Mouse (Mus musculus) right cerebral cortex, adult 2 months (tissue): Measurements from ENCODE around the gene Hist2h4.
"Not testable (repeated sequence)": the region's sequence is repeated elsewhere in the genome, so short reads cannot be mapped to it uniquely, and the experiment has no call there.

Experiments
- DNase-seq, 2 experiments: peaks; one replicate each; pipeline ENCODE4 v3.0.0; 2021 to 2022; ENCODE audit warnings: low spot score in 2 of 2

The Hist2h4 gene

DNA sequence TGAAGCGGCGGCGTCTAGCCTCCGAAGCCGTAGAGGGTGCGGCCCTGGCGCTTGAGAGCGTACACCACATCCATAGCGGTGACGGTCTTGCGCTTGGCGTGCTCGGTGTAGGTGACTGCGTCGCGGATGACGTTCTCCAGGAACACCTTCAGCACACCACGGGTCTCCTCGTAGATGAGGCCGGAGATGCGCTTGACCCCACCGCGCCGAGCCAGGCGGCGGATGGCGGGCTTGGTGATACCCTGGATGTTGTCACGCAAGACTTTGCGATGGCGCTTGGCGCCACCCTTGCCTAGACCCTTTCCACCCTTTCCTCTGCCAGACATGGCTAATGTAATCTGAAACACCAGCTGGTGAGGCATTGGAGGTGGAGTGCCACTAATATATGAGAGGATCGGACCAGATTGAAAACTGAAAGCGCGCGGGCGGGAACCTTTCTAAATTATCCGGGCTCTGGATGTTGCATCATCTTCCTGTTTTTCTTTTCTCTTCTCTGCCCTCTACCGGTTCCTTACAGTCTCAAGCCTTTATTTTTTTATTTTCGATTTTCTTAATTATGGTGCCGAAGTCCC is at the start of gene Hist2h4:
Hist2h4 (minus strand) TSS at position 333 of the 572 bp plus-strand sequence.
- peak; percentile 99 for DNase-seq

DNA sequence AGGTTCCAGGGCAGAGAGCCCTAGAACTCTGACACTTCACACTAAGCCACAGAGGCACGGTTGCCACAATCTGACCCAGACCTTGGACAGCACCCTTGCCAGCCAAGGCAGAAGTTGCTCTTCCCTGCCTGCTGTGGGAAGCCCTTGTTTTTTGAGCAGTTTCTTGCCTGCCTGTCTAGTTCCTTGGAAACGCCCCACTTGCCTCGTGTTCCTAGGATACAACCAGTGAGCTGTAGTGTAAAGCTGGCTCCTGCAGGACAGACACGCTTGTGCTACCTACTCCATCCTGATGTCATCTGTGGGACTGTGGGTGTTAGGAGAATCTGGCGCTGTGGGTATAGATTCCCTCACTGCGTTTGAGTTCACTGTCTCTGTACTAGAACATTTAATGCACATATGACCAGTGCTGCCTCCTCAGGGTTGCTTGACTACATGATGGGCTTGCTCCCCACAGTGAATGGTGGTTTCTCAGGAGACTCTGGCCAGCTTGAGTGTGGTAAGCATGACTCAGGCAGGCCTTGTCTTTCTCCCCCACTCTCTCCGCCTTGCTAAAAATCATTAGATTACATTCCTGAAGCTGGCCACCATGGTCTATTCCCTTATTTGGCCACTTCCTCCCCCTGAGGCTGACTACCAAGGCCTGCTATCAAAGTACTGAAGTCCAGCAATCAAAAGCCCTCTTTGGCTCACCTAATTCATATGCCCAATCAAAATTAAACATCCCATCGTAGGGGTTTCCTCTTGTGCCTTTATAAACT is 49.4 kb upstream of the Hist2h4 start:
- peak in 1 of 2 experiments; percentile 39 for DNase-seq

- DNase-seq, result no peak
These were observed 46.3 kb upstream of the Hist2h4 start for GRCm38 (mm10) chr3:96309441-96309840.

DNA sequence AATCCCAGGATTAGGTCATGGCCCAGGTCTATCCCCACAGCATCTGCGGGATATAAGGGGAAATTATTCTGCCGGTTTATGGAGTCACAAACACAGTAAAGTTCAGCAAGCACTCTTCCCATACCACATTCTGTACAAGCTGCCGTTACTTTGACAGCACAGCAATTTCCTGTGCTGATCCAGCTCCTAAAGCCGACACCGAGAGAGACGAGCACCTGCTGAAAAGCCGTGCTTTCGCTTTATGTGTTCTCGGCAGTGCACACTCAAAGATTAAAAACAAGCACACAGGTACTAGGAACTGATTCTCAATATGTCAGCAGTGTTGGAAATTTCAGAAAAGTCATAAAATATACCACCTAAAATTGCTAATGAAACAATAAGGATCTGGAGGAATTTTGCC is 43.4 kb upstream of the Hist2h4 start:
- no peak for DNase-seq

DNA sequence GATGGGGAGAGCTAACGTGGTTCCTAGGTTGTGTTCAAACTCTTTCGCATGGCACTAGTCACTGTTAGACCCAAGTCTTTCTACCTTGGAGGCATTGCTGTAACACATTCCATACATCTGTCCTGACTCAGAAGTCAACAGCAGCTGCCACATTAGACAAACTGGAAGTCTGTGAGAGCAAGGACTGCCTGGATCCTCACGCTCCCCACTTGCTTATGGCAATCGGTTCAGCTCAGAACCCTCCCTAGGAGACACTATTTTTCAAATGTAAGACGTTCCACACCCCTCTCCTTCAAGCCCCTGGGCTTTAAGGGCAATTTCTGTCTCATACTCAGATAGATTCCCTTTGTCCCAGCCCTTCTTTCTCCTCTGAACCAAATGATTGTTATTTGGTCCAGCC is 39.0 kb upstream of the Hist2h4 start:
- no peak for DNase-seq

DNA sequence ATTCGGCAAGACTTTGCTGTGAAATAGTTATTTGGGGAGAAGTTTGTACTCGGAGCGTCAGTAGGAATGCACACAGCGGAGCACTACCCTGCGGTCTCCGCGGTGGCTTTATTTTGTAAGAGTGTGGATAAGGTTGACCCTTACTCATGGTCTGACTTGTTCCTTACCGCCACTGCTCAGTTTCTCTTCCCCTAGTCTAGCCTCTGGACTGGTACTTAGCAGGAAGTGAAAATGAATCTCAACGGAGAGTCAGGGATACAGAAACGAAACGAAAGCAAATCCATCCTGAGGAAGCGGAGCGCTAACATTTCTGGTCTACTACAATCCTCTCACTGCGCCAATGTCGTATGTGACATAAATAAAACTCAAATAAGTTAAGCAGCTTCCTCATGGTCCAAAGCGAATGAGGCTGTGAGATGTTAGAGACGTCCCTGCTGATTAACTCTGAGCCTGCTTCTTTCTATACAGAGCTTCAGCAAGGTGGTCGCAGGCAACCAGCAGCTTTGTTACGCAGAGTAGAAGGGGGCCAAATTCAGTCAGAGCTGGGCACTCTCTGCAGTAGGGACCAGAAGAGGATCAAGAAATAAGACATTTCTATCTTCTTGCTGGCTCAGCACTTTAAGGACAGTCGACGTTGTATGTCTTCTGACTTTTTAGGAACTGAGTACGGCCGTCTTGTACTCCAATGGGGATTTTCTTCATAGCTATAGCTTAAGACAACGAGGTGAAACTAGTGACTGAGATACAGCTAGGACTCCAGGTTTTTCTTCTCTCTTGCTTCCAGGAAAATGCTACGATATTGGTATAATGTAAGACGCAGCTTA is 37.8 kb upstream of the Hist2h4 start:
- no peak for DNase-seq

- no peak for DNase-seq
These were observed 36.5 kb upstream of the Hist2h4 start for GRCm38 (mm10) chr3:96299562-96299961.

DNA sequence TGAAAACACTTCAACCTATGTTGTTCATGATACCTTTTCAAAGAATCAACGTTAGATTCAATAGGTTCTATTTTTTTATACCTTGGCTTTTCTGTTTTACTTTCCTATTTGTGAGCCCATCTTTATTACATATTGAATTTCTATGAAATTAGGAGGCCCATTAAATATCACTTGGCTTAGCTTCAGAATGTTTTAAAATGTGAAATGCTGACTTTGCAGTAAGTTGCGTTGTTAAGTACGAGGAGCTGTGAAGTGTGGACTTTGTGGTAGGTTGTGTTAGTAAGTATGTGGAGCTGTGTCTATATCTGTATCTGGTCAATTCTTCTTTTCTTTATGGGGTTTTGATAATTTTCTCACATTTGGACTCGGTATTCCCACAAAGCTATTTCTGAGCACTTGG is 35.2 kb upstream of the Hist2h4 start:
- no peak for DNase-seq

GRCm38 (mm10) chr3:96293787-96294186 is 30.7 kb upstream of the Hist2h4 start, which contains the start of gene Fcgr1:
TSS of gene Fcgr1 (minus strand) at chr3:96293969.
- no peak for DNase-seq

GRCm38 (mm10) chr3:96293368-96293767 is 30.3 kb upstream of the Hist2h4 start:
- no peak for DNase-seq

- DNase-seq, result no peak
These were observed 29.5 kb upstream of the Hist2h4 start for GRCm38 (mm10) chr3:96292641-96293040.

DNA sequence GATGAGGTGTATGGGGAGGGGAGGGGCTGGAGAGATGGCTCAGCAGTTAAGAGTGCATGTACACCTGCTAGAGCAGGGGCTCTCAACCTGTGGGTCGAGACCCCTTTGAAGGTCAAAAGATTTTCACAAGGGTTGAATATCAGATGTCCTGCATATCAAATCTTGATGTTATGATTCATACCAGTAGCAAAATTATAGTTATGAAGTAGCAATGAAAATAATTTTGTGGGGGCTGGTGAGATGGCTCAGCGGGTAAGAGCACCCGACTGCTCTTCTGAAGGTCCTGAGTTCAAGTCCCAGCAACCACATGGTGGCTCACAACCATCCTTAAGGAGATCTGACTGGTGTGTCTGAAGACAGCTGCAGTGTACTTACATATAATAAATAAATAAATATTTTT is 27.6 kb upstream of the Hist2h4 start:
- not testable (repeated sequence) for DNase-seq

- no peak for DNase-seq
These were observed 26.1 kb upstream of the Hist2h4 start for GRCm38 (mm10) chr3:96289201-96289600.

- DNase-seq, result not testable (repeated sequence)
These were observed 24.2 kb upstream of the Hist2h4 start for GRCm38 (mm10) chr3:96287334-96287733.

- DNase-seq, result peak; percentile 45 to 49
These were observed 21.3 kb upstream of the Hist2h4 start for GRCm38 (mm10) chr3:96284457-96284856.

- DNase-seq, result no peak
These were observed 17.5 kb upstream of the Hist2h4 start for GRCm38 (mm10) chr3:96280660-96281059.

- DNase-seq, result peak; percentile 92 to 93
These were observed 14.9 kb upstream of the Hist2h4 start for GRCm38 (mm10) chr3:96277800-96278624.

DNA sequence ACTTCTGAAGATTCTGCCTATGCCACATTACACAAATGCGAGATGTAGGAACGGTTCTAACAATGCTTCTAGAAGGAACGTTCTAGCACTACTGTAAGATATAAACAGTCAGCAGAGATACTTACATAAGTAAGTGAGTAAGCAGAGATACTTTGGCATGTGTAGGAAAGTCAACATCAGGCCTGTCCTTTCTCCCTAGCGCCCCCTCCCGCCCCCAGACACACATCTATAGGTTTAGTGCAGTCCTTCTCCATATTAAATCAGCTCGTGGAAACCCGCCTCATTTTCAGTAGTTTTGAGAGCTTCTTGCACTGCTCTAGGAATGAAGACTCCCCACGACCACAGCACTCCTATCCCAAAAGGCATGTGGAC is 14.3 kb upstream of the Hist2h4 start:
- DNase-seq, result peak; percentile 51 to 62

GRCm38 (mm10) chr3:96273591-96274465 is 10.7 kb upstream of the Hist2h4 start:
- DNase-seq, result no peak
